Mouse (Mus musculus) MEL-GATA-1-ER (cell line): ENCODE measurements around the gene Gimap8.

Experiments
- DNase-seq: peaks from one replicate; pipeline ENCODE4 v3.0.0-alpha.2; 2012; ENCODE audit warnings: low read depth; ENCODE audit errors: extremely low read depth

The Gimap8 gene

DNA sequence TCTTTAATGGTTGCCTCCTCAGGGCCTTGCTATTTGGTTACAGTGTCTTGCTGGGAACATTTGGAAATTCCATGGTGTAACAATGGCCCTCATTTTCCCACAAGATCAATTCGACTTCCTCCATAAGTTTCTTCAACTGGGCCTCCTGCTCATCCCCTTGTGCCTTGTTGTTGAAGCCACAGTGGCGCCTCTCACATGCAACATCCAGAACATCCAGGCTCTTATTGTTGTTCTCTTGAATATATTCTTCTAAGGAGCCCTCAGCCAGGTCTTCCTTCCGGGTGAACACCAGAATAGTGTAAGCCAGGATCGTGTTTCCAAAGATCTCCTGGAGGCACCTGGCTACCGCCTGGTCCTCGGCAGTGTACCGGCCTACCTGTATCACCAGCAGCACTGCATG is 55.1 kb downstream of the Gimap8 start:
- DNase-seq: no peak

DNA sequence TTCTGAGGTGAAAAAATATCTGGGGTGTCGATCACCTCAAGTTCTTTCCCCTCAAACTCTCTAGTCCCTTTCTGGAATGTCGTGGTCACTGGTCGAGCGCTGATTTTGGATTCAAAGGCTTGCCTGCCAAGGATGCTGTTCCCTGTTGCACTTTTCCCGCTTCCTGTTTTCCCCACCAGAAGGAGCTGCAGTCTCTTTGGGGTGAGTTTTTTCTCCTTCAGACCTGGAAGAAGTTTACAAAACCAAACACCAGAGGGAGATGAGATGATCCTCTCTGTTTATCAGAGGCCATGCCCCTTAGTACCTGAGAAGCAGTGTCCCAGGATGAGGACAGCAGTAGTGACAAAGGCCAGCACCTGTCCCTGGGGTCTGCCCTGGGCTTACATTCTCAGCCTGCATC is 55.6 kb downstream of the Gimap8 start:
- DNase-seq: no peak

DNA sequence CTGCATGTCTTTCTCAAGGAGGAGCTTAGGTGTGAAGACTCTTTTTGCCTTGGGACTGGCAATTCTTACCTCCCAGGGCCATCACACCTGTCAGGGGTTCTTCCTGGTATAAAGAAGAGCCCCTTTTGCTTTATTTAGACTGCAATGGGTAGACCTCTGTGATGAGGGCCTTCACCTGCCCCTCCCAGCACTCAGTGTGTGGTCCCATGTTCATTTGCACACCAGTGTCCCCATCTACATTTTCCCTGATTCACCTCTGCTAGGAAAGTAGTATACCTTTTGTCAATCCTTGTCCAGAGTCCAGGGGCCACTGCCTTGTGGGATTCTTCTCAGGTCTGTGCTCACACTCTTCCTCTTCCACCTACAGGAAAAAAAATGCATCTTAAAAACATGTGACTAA is 57.1 kb downstream of the Gimap8 start:
- no peak for DNase-seq

DNA sequence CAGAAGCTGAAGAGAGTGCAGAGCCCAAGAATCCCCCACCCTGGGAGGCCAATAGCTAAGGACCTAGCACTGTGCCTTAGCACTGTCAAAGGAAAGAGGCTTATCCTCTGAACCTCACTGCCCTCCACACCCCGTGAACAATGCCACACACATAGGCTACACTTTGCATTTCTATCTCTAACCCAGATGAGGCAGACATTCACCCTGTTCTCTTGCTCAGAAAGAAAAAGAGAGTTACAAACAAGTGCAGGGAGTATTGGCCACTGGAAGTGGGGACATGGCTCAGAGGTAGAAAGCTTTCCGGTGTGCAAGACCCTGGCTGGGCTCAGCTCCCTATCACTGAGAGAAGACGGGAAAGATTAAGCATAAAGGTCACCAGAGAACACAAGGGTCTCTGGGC is 59.1 kb downstream of the Gimap8 start:
- no peak for DNase-seq
